Mouse (Mus musculus) natural killer cell, adult 2 months (primary cell): ENCODE data around the gene Masp1.

Experiments used
- DNase-seq, 2 experiments: peaks; one replicate each; pipeline ENCODE4 v3.0.0; 2022; ENCODE audit warnings: low spot score in 2 of 2

Masp1 gene

GRCm38 (mm10) chr16:23401463-23401862 lies 119.2 kb downstream of the Masp1 start:
- DNase-seq, result no peak
